Mouse (Mus musculus): ENCODE data around the gene 2510002D24Rik. TPM values are rescaled to one million over a fixed set of nuclear protein-coding genes. Genes with fewer than 3 reads are reported as not detected.

2510002D24Rik gene
- polyA plus RNA-seq (2014; fragmentation: Nextera tagmentation; extraction: Ambion mirVana) = 11.2 and 15.9 TPM in 2 replicates

DNA sequence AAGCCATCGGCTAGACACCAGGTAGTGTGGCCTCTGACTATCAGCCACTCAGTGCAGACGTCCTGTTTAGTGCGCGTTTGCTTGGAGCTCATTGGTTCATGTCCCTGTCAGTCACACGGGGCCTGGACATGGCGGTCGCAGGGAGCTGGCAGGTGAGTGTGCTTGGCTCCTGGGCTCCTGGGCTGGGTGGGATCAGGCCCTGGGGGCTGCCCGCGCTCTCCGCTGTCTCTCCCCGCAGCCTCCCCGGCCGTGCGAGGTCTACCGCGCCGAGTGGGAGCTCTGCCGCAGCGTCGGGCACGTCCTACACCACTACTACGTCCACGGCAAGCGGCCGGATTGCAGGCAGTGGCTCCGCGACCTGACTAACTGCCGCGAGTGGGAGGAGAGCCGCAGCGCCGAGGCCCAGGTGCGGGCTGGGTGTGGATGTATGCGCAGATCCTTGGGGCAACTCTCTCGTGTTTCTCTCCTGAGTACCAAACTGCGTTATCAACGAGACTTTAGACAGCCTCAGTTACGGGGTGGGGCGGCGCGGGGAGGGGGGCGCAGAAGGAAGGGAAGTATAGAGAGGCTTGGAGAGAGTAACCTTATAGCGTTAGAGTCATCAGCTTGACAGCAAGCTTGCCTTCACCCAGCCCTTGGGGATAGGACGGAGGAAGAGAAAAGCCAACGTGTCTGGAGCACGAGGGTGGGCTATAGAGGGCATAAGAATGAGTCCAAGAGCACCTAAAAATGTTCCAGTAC is at the start of gene 2510002D24Rik, which contains the start of gene Gm28539:
2510002D24Rik (plus strand) TSS at position 111 of the 741 bp plus-strand sequence.
Gm28539 (plus strand) TSS at position 117 of the 741 bp plus-strand sequence.
- WGBS = 1% methylated on average over 46 of the region's 46 CpGs
- H3K36me3 ChIP-seq (ENCODE audit: control insufficient read depth, insufficient read depth, low read length) = peaks cover 37% of the 10 kb centered on the region
- peak within 1 kb of the TSS; percentile 56 for H3K4me2 ChIP-seq (ENCODE audit: low read length)
- peak within 1 kb of the TSS; percentile 73 for H3K4me3 ChIP-seq (ENCODE audit: low read depth, low read length)
- no peaks in the 10 kb centered on the region for H3K4me1 ChIP-seq (ENCODE audit: control insufficient read depth, insufficient read depth, low read length)
- H3K9me3 ChIP-seq (replicated peaks; ENCODE audit: control insufficient read depth, low read length) = no peaks in the 10 kb centered on the region
- H3K27ac ChIP-seq (ENCODE audit: low read depth, low read length) = no peak within 1 kb of the TSS
- DNase-seq (ENCODE audit: low spot score) = peak; percentile 95
- peak; percentile 97 for ATAC-seq
- H3K9ac ChIP-seq (ENCODE audit: low read length) = peak within 1 kb of the TSS; percentile 75
- no peaks in the 10 kb centered on the region for H3K27me3 ChIP-seq (replicated peaks; ENCODE audit: control insufficient read depth, insufficient read depth, low read length)

DNA sequence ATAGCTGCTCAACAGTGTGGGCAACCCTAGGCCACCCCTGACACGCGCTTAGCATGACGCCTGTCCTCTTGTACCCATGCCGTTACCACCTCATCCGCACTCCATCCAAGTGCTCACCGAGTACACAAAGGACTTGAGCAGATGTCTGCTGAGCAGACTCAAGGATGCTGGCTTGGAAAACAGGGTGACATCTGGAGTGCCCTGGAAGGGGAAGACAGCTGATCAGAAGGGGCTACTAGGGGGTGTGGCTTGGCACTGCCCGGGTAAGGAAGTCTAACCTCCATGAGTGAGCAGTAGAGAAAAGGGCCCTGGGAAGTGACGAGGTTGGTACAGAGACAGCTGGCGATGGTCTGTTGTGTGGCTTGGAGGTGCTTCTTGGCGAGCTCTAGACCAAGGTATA is 49.7 kb upstream of the 2510002D24Rik start:
- WGBS = 87% methylated on average over 10 of the region's 10 CpGs
- Histone ChIP-seq H3K9ac (ENCODE audit: low read length) (no peak overlapping the region), H3K4me1 (ENCODE audit: control insufficient read depth, insufficient read depth, low read length) (no peaks in the 10 kb centered on the region), H3K27me3 (replicated peaks; ENCODE audit: control insufficient read depth, insufficient read depth, low read length) (no peaks in the 10 kb centered on the region), H3K36me3 (ENCODE audit: control insufficient read depth, insufficient read depth, low read length) (peaks cover 54% of the 10 kb centered on the region), H3K4me3 (ENCODE audit: low read depth, low read length) (no peak overlapping the region), H3K4me2 (ENCODE audit: low read length) (no peak overlapping the region), H3K9me3 (replicated peaks; ENCODE audit: control insufficient read depth, low read length) (no peaks in the 10 kb centered on the region), H3K27ac (ENCODE audit: low read depth, low read length) (no peak overlapping the region)
- no peak for DNase-seq (ENCODE audit: low spot score)
- ATAC-seq = no peak

DNA sequence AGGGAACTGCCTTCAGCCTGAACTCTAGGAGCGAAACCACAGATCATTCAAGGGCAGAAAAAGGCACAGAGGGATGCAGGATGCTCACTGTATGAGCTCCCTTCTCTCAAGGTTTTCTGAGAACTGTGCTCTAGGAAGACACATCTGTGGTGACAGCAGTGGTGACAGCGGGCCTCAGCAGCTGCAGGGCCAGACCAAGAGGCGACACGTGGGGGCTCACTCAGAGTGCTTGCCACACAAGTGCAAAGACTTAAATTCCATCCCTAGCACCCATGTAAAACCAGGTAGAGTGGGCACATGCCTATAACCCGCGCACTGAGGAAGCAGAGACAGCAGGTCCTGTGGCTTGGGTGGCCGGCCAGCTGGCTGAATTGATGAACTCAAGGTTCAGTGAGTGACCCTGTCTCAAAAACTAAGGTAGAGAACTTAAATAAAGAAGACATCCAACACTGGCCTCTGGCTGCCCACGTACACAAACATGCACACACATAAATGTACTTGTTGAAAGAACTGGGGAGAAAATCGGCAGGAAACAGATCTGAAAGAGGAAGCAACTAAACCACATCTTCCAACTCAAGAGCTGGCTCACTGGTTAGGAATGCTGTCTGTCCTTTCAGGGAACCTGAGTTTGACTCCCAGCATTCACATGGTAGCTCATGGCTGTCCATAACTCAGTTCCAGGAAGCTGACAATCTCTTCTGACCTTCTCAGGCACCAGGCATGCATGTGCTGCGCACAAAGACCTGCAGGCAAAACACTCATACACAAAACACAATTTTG is 47.6 kb upstream of the 2510002D24Rik start:
- H3K9ac ChIP-seq (ENCODE audit: low read length) = no peak overlapping the region
- ATAC-seq (no peak), DNase-seq (ENCODE audit: low spot score) (no peak)
- H3K4me1 ChIP-seq (ENCODE audit: control insufficient read depth, insufficient read depth, low read length) = no peaks in the 10 kb centered on the region
- H3K36me3 ChIP-seq (ENCODE audit: control insufficient read depth, insufficient read depth, low read length) = peaks cover 57% of the 10 kb centered on the region
- no peaks in the 10 kb centered on the region for H3K9me3 ChIP-seq (replicated peaks; ENCODE audit: control insufficient read depth, low read length)
- no peak overlapping the region for H3K4me3 ChIP-seq (ENCODE audit: low read depth, low read length)
- no peaks in the 10 kb centered on the region for H3K27me3 ChIP-seq (replicated peaks; ENCODE audit: control insufficient read depth, insufficient read depth, low read length)
- 94% methylated on average over 10 of the region's 10 CpGs for WGBS
- no peak overlapping the region for H3K27ac ChIP-seq (ENCODE audit: low read depth, low read length)
- H3K4me2 ChIP-seq (ENCODE audit: low read length) = no peak overlapping the region

GRCm38 (mm10) chr16:18795223-18795899 is 41.0 kb upstream of the 2510002D24Rik start:
- whole genome bisulfite sequencing = 92% methylated on average over 11 of the region's 11 CpGs
- H3K36me3 ChIP-seq (ENCODE audit: control insufficient read depth, insufficient read depth, low read length) = peaks cover 67% of the 10 kb centered on the region
- no peak for ATAC-seq
- H3K4me2 ChIP-seq (ENCODE audit: low read length) = no peak overlapping the region
- H3K9ac ChIP-seq (ENCODE audit: low read length) = no peak overlapping the region
- no peak for DNase-seq (ENCODE audit: low spot score)
- no peak overlapping the region for H3K4me3 ChIP-seq (ENCODE audit: low read depth, low read length)
- H3K27ac ChIP-seq (ENCODE audit: low read depth, low read length) = no peak overlapping the region
- H3K27me3 ChIP-seq (replicated peaks; ENCODE audit: control insufficient read depth, insufficient read depth, low read length) = no peaks in the 10 kb centered on the region
- H3K4me1 ChIP-seq (ENCODE audit: control insufficient read depth, insufficient read depth, low read length) = no peaks in the 10 kb centered on the region
- H3K9me3 ChIP-seq (replicated peaks; ENCODE audit: control insufficient read depth, low read length) = no peaks in the 10 kb centered on the region

GRCm38 (mm10) chr16:18796645-18797044 is 39.7 kb upstream of the 2510002D24Rik start:
- no peaks in the 10 kb centered on the region for H3K9me3 ChIP-seq (replicated peaks; ENCODE audit: control insufficient read depth, low read length)
- H3K27me3 ChIP-seq (replicated peaks; ENCODE audit: control insufficient read depth, insufficient read depth, low read length) = no peaks in the 10 kb centered on the region
- no peaks in the 10 kb centered on the region for H3K4me1 ChIP-seq (ENCODE audit: control insufficient read depth, insufficient read depth, low read length)
- H3K9ac ChIP-seq (ENCODE audit: low read length) = no peak overlapping the region
- H3K36me3 ChIP-seq (ENCODE audit: control insufficient read depth, insufficient read depth, low read length) = peaks cover 72% of the 10 kb centered on the region
- 68% methylated on average over 7 of the region's 7 CpGs for WGBS
- ATAC-seq = no peak
- no peak overlapping the region for H3K4me3 ChIP-seq (ENCODE audit: low read depth, low read length)
- H3K27ac ChIP-seq (ENCODE audit: low read depth, low read length) = no peak overlapping the region
- no peak for DNase-seq (ENCODE audit: low spot score)
- H3K4me2 ChIP-seq (ENCODE audit: low read length) = no peak overlapping the region

DNA sequence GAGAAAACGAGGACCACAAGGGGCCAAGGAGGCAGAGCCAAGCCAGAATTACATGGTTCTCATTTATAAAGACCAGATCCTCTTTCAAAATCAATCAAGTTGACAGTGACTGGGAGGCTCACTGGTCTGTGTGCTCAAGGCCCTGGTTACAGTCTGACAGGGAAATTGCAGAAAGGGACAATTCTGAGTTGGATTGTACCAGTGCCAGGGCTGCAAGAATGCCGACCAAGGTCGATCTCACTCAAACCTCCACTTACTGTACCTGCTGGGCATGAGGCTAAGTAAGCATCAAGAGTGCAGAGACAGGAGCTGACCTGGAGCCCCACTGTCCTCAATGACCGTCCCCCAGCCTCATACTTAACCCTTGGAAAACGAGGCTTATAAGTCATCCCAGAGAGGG is 38.2 kb upstream of the 2510002D24Rik start:
- WGBS = 91% methylated on average over 5 of the region's 5 CpGs
- Histone ChIP-seq H3K4me2 (ENCODE audit: low read length) (no peak overlapping the region), H3K9ac (ENCODE audit: low read length) (no peak overlapping the region), H3K27ac (ENCODE audit: low read depth, low read length) (no peak overlapping the region), H3K9me3 (replicated peaks; ENCODE audit: control insufficient read depth, low read length) (no peaks in the 10 kb centered on the region), H3K4me3 (ENCODE audit: low read depth, low read length) (no peak overlapping the region), H3K27me3 (replicated peaks; ENCODE audit: control insufficient read depth, insufficient read depth, low read length) (no peaks in the 10 kb centered on the region), H3K4me1 (ENCODE audit: control insufficient read depth, insufficient read depth, low read length) (no peaks in the 10 kb centered on the region), H3K36me3 (ENCODE audit: control insufficient read depth, insufficient read depth, low read length) (peaks cover 67% of the 10 kb centered on the region)
- ATAC-seq = no peak
- DNase-seq (ENCODE audit: low spot score) = no peak

GRCm38 (mm10) chr16:18798841-18799240 is 37.5 kb upstream of the 2510002D24Rik start:
- Histone ChIP-seq H3K27me3 (replicated peaks; ENCODE audit: control insufficient read depth, insufficient read depth, low read length) (no peaks in the 10 kb centered on the region), H3K27ac (ENCODE audit: low read depth, low read length) (no peak overlapping the region), H3K4me3 (ENCODE audit: low read depth, low read length) (no peak overlapping the region), H3K4me1 (ENCODE audit: control insufficient read depth, insufficient read depth, low read length) (no peaks in the 10 kb centered on the region), H3K4me2 (ENCODE audit: low read length) (no peak overlapping the region), H3K9me3 (replicated peaks; ENCODE audit: control insufficient read depth, low read length) (no peaks in the 10 kb centered on the region), H3K9ac (ENCODE audit: low read length) (no peak overlapping the region), H3K36me3 (ENCODE audit: control insufficient read depth, insufficient read depth, low read length) (peaks cover 64% of the 10 kb centered on the region)
- ATAC-seq = no peak
- peak; percentile 46 for DNase-seq (ENCODE audit: low spot score)
- 75% methylated on average over 2 of the region's 2 CpGs for WGBS

GRCm38 (mm10) chr16:18805746-18806145 is 30.6 kb upstream of the 2510002D24Rik start:
- WGBS = 82% methylated on average over 2 of the region's 2 CpGs
- no peak overlapping the region for H3K4me2 ChIP-seq (ENCODE audit: low read length)
- no peak for ATAC-seq
- no peaks in the 10 kb centered on the region for H3K4me1 ChIP-seq (ENCODE audit: control insufficient read depth, insufficient read depth, low read length)
- H3K4me3 ChIP-seq (ENCODE audit: low read depth, low read length) = no peak overlapping the region
- no peaks in the 10 kb centered on the region for H3K9me3 ChIP-seq (replicated peaks; ENCODE audit: control insufficient read depth, low read length)
- DNase-seq (ENCODE audit: low spot score) = no peak
- H3K9ac ChIP-seq (ENCODE audit: low read length) = no peak overlapping the region
- H3K27me3 ChIP-seq (replicated peaks; ENCODE audit: control insufficient read depth, insufficient read depth, low read length) = no peaks in the 10 kb centered on the region
- peaks cover 46% of the 10 kb centered on the region for H3K36me3 ChIP-seq (ENCODE audit: control insufficient read depth, insufficient read depth, low read length)
- no peak overlapping the region for H3K27ac ChIP-seq (ENCODE audit: low read depth, low read length)

Data from forebrain, embryonic 14.5 days (tissue).